Mouse (Mus musculus) liver, adult 2 months (tissue): ENCODE data around the gene Ccdc115.

Source experiments
- CTCF ChIP-seq: fragments of 200-500 bp; IDR thresholded peaks from 2 replicates; pipeline ENCODE4 v1.5.1; 2011; ENCODE audit warnings: low read depth, low read length, control low read depth
- POLR2A ChIP-seq: fragments of 200-500 bp; IDR thresholded peaks from 2 replicates; pipeline ENCODE4 v1.6.1; 2011; ENCODE audit warnings: low read length, control low read depth; ENCODE audit not compliant: insufficient read depth; ENCODE audit errors: extremely low read depth

GRCm38 (mm10) chr1:34465445-34465844, 26.0 kb upstream of the Ccdc115 start:
- TF ChIP-seq CTCF (no peak), POLR2A (no peak)
